Mouse (Mus musculus): ENCODE results near the gene Khdc4. TPM values are rescaled to one million over a fixed set of nuclear protein-coding genes. Genes with fewer than 3 reads are reported as not detected.

Gene Khdc4
- polyA plus RNA-seq, 1 experiment from 2014 or later, result 79.3 TPM

DNA sequence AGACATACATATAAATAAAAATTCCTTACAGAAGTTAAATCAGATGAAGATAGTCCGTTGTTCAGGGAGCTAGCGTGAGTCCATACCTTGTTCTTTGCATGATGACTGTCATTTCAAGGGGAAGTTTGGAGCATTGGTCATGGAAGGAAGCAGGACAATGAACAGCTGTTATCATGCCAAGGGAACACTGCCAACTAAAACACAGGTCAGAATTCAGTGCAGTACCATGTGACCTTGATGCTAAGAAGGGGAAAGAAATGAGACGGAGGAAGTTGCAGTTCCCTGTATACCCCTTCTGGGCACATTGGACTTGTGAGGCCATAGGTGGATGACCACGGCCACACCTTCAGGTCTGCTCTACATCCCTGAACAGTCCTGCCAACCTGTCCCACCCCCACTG lies 31.0 kb upstream of the Khdc4 start:
- no peak overlapping the region for H3K4me3 ChIP-seq (replicated peaks; ENCODE audit: low read length)
- DNase-seq (ENCODE audit: low spot score), result no peak
- no peaks in the 10 kb centered on the region for H3K36me3 ChIP-seq (replicated peaks; ENCODE audit: control insufficient read depth, insufficient read depth)
- H3K9me3 ChIP-seq (ENCODE audit: control insufficient read depth, low read length), result no peaks in the 10 kb centered on the region
- H3K27me3 ChIP-seq (ENCODE audit: control insufficient read depth, insufficient read depth, low read length), result no peaks in the 10 kb centered on the region
- no peak overlapping the region for H3K4me2 ChIP-seq (replicated peaks)
- 87% methylated on average over 4 of the region's 4 CpGs for WGBS
- ATAC-seq (ENCODE audit: low FRiP score), result no peak
- no peak overlapping the region for H3K9ac ChIP-seq
- H3K27ac ChIP-seq, result no peak overlapping the region
- H3K4me1 ChIP-seq (replicated peaks; ENCODE audit: control insufficient read depth, insufficient read depth, low read length), result no peaks in the 10 kb centered on the region

DNA sequence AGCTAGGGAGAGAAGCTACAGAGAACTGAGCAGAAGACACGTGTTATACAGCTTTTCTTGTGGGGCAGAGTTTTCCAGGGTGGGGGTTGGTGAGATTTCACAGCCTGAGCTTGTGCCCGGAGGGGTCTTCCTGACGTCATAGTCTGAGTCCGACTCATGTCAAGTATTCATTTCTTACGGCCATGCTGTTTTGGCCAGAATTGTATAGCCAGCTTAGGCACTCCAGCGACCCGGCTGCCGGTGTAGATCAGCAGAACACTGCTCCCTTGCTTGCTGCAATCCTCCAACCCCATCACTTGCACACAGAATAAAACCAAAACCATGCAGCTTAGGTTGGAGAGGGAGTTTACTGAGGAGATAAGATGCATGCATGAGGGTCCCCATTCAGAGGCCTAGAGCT lies 30.0 kb upstream of the Khdc4 start:
- WGBS, result 88% methylated on average over 8 of the region's 8 CpGs
- H3K27me3 ChIP-seq (ENCODE audit: control insufficient read depth, insufficient read depth, low read length), result no peaks in the 10 kb centered on the region

DNA sequence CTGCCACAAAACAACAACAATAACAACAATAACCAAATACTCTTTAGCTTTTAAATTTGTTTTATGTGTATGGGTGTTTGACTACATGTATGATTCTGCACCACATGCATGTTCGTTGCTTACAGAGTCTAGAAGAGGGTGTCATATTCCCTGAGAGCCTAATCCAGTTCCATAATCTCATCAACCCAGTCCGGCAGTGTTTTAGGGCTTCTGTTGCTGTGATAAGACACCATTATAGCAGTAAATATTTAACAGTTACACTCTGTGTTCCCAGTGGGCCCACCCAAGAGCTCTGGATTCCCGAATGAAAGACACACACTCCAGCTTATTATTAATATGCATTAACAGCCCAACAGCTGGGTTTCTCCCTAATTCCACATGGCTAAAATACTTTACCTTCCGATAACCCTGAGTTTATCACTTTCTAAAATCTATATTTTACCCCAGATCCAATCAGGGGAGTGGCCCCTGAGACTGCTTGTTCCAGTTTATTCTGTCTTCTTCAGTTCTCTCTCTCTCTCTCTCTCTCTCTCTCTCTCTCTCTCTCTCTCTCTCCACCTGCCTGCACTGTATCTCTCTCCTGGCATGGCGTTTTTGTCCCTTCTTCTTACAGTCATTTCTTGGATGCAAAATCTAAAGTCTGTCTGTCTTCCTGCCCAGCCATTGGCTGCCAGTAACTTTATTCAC lies 27.0 kb upstream of the Khdc4 start:
- ATAC-seq (ENCODE audit: low FRiP score) (no peak), DNase-seq (ENCODE audit: low spot score) (no peak)
- Histone ChIP-seq H3K27ac (no peak overlapping the region), H3K9me3 (ENCODE audit: control insufficient read depth, low read length) (no peaks in the 10 kb centered on the region), H3K36me3 (replicated peaks; ENCODE audit: control insufficient read depth, insufficient read depth) (no peaks in the 10 kb centered on the region), H3K4me1 (replicated peaks; ENCODE audit: control insufficient read depth, insufficient read depth, low read length) (no peaks in the 10 kb centered on the region), H3K27me3 (ENCODE audit: control insufficient read depth, insufficient read depth, low read length) (no peaks in the 10 kb centered on the region), H3K4me3 (replicated peaks; ENCODE audit: low read length) (no peak overlapping the region), H3K4me2 (replicated peaks) (no peak overlapping the region), H3K9ac (no peak overlapping the region)
- 73% methylated on average over 5 of the region's 5 CpGs for WGBS

More for the DNA sequence above, 30.0 kb upstream of the Khdc4 start:
- Histone ChIP-seq H3K9me3 (ENCODE audit: control insufficient read depth, low read length) (no peaks in the 10 kb centered on the region), H3K4me1 (replicated peaks; ENCODE audit: control insufficient read depth, insufficient read depth, low read length) (no peaks in the 10 kb centered on the region), H3K9ac (no peak overlapping the region), H3K27ac (no peak overlapping the region), H3K4me2 (replicated peaks) (no peak overlapping the region), H3K4me3 (replicated peaks; ENCODE audit: low read length) (no peak overlapping the region), H3K36me3 (replicated peaks; ENCODE audit: control insufficient read depth, insufficient read depth) (no peaks in the 10 kb centered on the region)
- no peak for DNase-seq (ENCODE audit: low spot score)
- ATAC-seq (ENCODE audit: low FRiP score), result no peak

DNA sequence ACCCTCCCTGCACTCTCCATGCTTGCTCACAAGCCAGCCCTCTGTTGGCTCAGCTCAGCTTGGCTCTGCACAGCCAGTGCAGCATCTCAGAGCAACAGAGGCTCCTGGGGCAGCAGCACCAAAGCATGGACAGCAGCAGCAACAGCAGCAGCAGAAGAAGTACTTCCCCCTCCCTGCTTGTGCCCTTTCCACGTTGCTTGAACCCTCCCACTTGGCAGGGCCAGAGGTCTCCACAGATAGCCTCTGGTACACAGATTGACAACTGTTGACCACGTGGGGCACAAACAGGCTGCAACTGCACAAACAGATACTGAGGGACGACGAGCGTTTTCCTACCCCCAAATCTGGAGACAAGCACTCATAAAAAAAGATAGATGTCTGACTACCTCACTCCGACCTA lies 25.8 kb upstream of the Khdc4 start:
- H3K4me1 ChIP-seq (replicated peaks; ENCODE audit: control insufficient read depth, insufficient read depth, low read length), result no peaks in the 10 kb centered on the region
- ATAC-seq (ENCODE audit: low FRiP score) (no peak), DNase-seq (ENCODE audit: low spot score) (no peak)
- no peaks in the 10 kb centered on the region for H3K27me3 ChIP-seq (ENCODE audit: control insufficient read depth, insufficient read depth, low read length)
- H3K9ac ChIP-seq, result no peak overlapping the region
- no peak overlapping the region for H3K4me2 ChIP-seq (replicated peaks)
- H3K27ac ChIP-seq, result no peak overlapping the region
- no peaks in the 10 kb centered on the region for H3K9me3 ChIP-seq (ENCODE audit: control insufficient read depth, low read length)
- 51% methylated on average over 6 of the region's 6 CpGs for WGBS
- H3K36me3 ChIP-seq (replicated peaks; ENCODE audit: control insufficient read depth, insufficient read depth), result no peaks in the 10 kb centered on the region
- H3K4me3 ChIP-seq (replicated peaks; ENCODE audit: low read length), result no peak overlapping the region

DNA sequence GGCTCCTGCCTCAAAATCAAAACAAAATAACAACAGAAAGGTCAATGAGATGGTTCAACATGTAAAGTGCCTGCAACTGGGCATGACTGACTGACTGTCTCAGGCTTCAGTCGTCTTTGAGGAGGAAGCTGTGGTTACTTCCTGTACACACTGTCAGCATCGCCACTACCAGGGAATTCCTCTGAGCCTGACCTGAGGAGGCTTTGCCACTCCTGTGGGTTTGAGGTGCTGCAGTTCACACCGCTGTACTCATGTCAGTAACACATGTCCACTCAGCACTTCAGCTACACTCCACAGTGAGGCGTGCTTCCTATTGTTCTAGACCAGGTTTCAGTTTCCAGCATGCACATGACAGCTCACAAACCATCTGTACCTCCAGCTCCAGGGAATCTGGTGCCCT lies 21.5 kb upstream of the Khdc4 start:
- Histone ChIP-seq H3K9me3 (ENCODE audit: control insufficient read depth, low read length) (no peaks in the 10 kb centered on the region), H3K4me2 (replicated peaks) (no peak overlapping the region), H3K27ac (no peak overlapping the region), H3K9ac (no peak overlapping the region), H3K36me3 (replicated peaks; ENCODE audit: control insufficient read depth, insufficient read depth) (no peaks in the 10 kb centered on the region), H3K27me3 (ENCODE audit: control insufficient read depth, insufficient read depth, low read length) (no peaks in the 10 kb centered on the region), H3K4me1 (replicated peaks; ENCODE audit: control insufficient read depth, insufficient read depth, low read length) (no peaks in the 10 kb centered on the region), H3K4me3 (replicated peaks; ENCODE audit: low read length) (no peak overlapping the region)
- ATAC-seq (ENCODE audit: low FRiP score) (no peak), DNase-seq (ENCODE audit: low spot score) (no peak)
- 89% methylated on average over 4 of the region's 4 CpGs for WGBS

DNA sequence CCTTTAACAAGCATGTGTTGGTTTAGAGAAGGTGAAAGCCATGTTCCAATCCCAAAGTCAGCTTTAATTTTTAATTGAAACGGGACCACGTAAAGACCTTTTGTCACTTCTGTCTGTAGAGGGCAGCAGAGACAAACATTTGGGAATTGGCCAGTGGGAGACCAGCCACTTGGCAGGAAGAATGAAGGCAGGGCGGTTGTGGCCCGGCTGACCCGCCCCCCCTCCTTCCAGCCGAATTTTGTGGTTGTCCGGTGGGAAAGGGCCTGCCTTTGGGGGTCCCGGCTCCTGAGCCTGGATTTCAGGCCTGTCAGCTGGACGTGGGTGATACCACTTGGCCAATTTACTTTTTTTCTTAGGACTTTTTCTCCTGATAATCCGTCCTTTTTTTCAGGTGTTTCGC lies 8.2 kb upstream of the Khdc4 start:
- Histone ChIP-seq H3K36me3 (replicated peaks; ENCODE audit: control insufficient read depth, insufficient read depth) (no peaks in the 10 kb centered on the region), H3K4me3 (replicated peaks; ENCODE audit: low read length) (peak overlapping the region; percentile 11; the same call in 1 of the 2 replicates), H3K9ac (peak overlapping the region; percentile 24; the same call in 1 of the 2 replicates), H3K4me1 (replicated peaks; ENCODE audit: control insufficient read depth, insufficient read depth, low read length) (no peaks in the 10 kb centered on the region), H3K4me2 (replicated peaks) (peak overlapping the region; percentile 50), H3K9me3 (ENCODE audit: control insufficient read depth, low read length) (no peaks in the 10 kb centered on the region), H3K27ac (no peak overlapping the region), H3K27me3 (ENCODE audit: control insufficient read depth, insufficient read depth, low read length) (no peaks in the 10 kb centered on the region)
- ATAC-seq (ENCODE audit: low FRiP score) (peak; percentile 70; the same call in 1 of the 2 replicates), DNase-seq (ENCODE audit: low spot score) (peak; percentile 87)
- 14% methylated on average over 11 of the region's 11 CpGs for WGBS

DNA sequence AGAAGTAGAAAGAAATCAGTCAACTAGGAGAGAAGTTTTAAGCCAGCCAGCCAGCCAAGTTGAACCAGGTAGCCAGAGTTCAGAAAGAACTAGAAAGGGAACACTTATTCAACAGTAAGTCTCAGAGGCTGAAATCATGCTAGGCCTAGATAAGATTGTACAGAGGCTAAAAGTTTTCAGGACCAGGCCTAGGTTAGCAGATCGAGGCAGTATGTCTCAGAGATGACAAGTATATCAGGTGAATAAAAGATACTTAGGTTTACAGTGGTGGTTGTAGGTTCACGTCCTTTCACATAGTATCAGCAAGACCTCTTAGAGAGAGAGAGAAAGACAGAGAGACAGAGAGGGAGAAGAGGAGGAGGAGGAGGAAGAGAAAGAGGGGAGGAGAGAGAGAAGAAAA lies 1.8 kb upstream of the Khdc4 start:
- ATAC-seq (ENCODE audit: low FRiP score), result no peak
- no peak for DNase-seq (ENCODE audit: low spot score)
- H3K4me3 ChIP-seq (replicated peaks; ENCODE audit: low read length), result no peak overlapping the region
- H3K36me3 ChIP-seq (replicated peaks; ENCODE audit: control insufficient read depth, insufficient read depth), result peaks cover 17% of the 10 kb centered on the region
- H3K4me1 ChIP-seq (replicated peaks; ENCODE audit: control insufficient read depth, insufficient read depth, low read length), result peaks cover 23% of the 10 kb centered on the region
- no peak overlapping the region for H3K9ac ChIP-seq
- H3K27ac ChIP-seq, result no peak overlapping the region
- H3K4me2 ChIP-seq (replicated peaks), result no peak overlapping the region
- no peaks in the 10 kb centered on the region for H3K27me3 ChIP-seq (ENCODE audit: control insufficient read depth, insufficient read depth, low read length)
- WGBS, result 90% methylated on average over 2 of the region's 2 CpGs
- H3K9me3 ChIP-seq (ENCODE audit: control insufficient read depth, low read length), result no peaks in the 10 kb centered on the region

DNA sequence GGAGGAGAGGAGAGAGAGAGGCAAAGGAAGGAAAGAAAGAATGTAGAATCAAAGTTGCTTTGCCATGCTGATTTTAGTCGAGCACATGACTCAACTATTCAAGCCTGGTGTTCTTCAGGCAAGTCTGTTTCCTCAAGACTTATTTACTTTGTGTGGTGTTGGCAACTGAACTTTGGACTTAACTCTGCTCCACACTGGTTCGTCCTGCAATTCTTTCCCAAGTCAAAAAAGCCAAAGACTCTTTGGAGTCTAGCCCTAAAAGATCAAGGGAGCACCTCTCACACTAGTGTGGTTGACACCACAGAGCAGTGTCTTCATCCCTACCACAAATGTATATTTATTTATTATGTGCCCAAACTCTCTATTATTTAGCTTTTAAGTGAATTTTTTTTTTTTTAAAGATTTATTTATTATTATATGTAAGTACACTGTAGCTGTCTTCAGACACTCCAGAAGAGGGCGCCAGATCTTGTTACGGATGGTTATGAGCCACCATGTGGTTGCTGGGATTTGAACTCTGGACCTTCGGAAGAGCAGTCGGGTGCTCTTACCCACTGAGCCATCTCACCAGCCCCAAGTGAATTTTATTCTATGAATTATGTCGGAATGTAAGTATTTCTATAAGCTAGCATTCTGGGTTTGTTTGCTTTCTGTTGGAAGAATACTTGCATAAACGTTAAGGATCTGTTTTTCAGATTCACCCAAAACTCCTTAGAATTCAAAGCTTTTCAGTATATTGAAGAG lies 1.2 kb upstream of the Khdc4 start:
- no peaks in the 10 kb centered on the region for H3K9me3 ChIP-seq (ENCODE audit: control insufficient read depth, low read length)
- peak overlapping the region; percentile 61 for H3K4me2 ChIP-seq (replicated peaks)
- H3K36me3 ChIP-seq (replicated peaks; ENCODE audit: control insufficient read depth, insufficient read depth), result peaks cover 23% of the 10 kb centered on the region
- H3K27ac ChIP-seq, result peak overlapping the region; percentile 98
- H3K4me3 ChIP-seq (replicated peaks; ENCODE audit: low read length), result peak overlapping the region; percentile 98
- 69% methylated on average over 6 of the region's 8 CpGs for WGBS
- peaks cover 23% of the 10 kb centered on the region for H3K4me1 ChIP-seq (replicated peaks; ENCODE audit: control insufficient read depth, insufficient read depth, low read length)
- no peaks in the 10 kb centered on the region for H3K27me3 ChIP-seq (ENCODE audit: control insufficient read depth, insufficient read depth, low read length)
- DNase-seq (ENCODE audit: low spot score) (no peak), ATAC-seq (ENCODE audit: low FRiP score) (no peak)
- H3K9ac ChIP-seq, result peak overlapping the region; percentile 42

DNA sequence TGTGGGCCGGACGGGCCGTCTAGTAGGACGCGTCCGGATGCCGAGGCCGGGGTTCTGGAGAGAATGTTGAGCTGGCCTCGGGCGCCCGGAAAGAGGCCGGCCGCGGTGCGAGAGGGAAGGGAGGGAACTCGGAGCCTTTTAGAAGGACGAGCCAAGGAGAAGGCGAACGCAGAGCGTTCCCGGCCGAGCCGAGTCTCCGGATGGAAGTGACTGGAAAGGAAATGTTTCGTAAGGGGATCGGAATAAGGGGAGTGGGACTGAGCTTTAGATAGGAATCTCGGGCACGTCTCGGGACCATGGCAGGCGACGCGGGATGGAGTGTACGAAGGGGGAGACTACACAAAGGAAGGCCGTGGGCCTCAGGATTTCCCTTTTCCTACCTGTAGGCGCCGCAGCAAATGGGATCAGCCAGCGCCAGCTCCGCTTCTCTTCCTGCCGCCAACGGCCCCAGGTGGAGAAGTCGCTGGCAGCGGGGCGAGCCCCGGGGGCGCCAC lies 402 bp downstream of the Khdc4 start:
- Histone ChIP-seq H3K27me3 (ENCODE audit: control insufficient read depth, insufficient read depth, low read length) (no peaks in the 10 kb centered on the region), H3K9me3 (ENCODE audit: control insufficient read depth, low read length) (no peaks in the 10 kb centered on the region), H3K27ac (peak overlapping the region; percentile 98), H3K9ac (peak overlapping the region; percentile 96), H3K36me3 (replicated peaks; ENCODE audit: control insufficient read depth, insufficient read depth) (peaks cover 39% of the 10 kb centered on the region), H3K4me3 (replicated peaks; ENCODE audit: low read length) (peak overlapping the region; percentile 98), H3K4me1 (replicated peaks; ENCODE audit: control insufficient read depth, insufficient read depth, low read length) (peaks cover 23% of the 10 kb centered on the region), H3K4me2 (replicated peaks) (peak overlapping the region; percentile 99)
- ATAC-seq (ENCODE audit: low FRiP score), result peak; percentile 78
- DNase-seq (ENCODE audit: low spot score), result peak; percentile 70
- under 1% methylated on average over 45 of the region's 45 CpGs for WGBS

Measured in hindbrain, embryonic 14.5 days (tissue).